ENCODE assay signal across 9 mouse cellular contexts in genomic region chr2:131847501-131848359, GRCm38 (mm10). TPM values are rescaled to one million over a fixed set of nuclear protein-coding genes. Genes with fewer than 3 reads are reported as not detected.
DNase-seq lines count a peak whose midpoint lies in the region; ATAC-seq lines count a peak whose summit lies in the region.
"Had no signal": no experiment of that assay in that cellular context is flagged by ENCODE, and none has a peak within 500 bp of the region (broad histone marks: within the 10 kb centered on the region; RNA-seq: fewer than 3 reads in every experiment).

No protein-coding gene starts in this region.

- H3K4me1 ChIP-seq in hindbrain, embryonic 12.5 days: peaks cover 20% of the 10 kb centered on the region

- intact Hi-C loops in left cerebral cortex, postnatal 4 days (cut with DNase I): loop anchor here (10.0 kb wide), 1 partner anchor 47 kb away; no protein-coding TSS in a partner anchor

- peak overlapping the region; percentile 42 for H3K4me2 ChIP-seq in hindbrain, embryonic 12.5 days (replicated peaks)

- H3K27ac ChIP-seq in hindbrain, embryonic 12.5 days: peak overlapping the region; percentile 90

- H3K9ac ChIP-seq in hindbrain, embryonic 12.5 days: peak overlapping the region; percentile 13; the same call in 1 of the 2 replicates

- no peaks in the 10 kb centered on the region for H3K9me3 ChIP-seq in hindbrain, embryonic 12.5 days (replicated peaks)

- peak overlapping the region; percentile 2; the same call in 1 of the 2 replicates for H3K4me3 ChIP-seq in hindbrain, embryonic 12.5 days

- no peaks in the 10 kb centered on the region for H3K36me3 ChIP-seq in hindbrain, embryonic 12.5 days

- H3K27me3 ChIP-seq in hindbrain, embryonic 12.5 days: no peaks in the 10 kb centered on the region

- peak; percentile 98 for ATAC-seq in hindbrain, embryonic 12.5 days (ENCODE audit: low FRiP score)

- WGBS in hindbrain, embryonic 12.5 days: 1% methylated on average over 10 of the region's 10 CpGs

- peak; percentile 70 to 73 for DNase-seq in cerebellum, postnatal 10 days
- DNase-seq in cerebellum, adult 9-10 months: no peak
- peak; percentile 76 for DNase-seq in embryo, embryonic 11 days
- DNase-seq in left cerebral cortex, postnatal 4 days: peak; percentile 78
- DNase-seq in neural tube, embryonic 10.5 days (ENCODE audit: extremely low spot score, low spot score): peak; percentile 60
- DNase-seq in thymus, postnatal 4 days: peak; percentile 62
- DNase-seq in adrenal gland, postnatal 10 days: no peak

RNA-seq across cellular contexts. Expression of gene Erv3, which starts 11.8 kb away (rescaled TPM):
- not detected in 2 replicates for polyA plus RNA-seq in hindbrain, embryonic 12.5 days (2016; fragmentation: Nextera tagmentation; extraction: Ambion mirVana)
- not detected for total RNA-seq in left cerebral cortex, postnatal 4 days (2021)
- total RNA-seq in adrenal gland, postnatal 10 days (2021): not detected
- polyA plus RNA-seq: large intestine, adult 2 months had no signal

Comparison
In these comparisons a context has a peak if more than half of its experiments do, and no peak if none do; other contexts are left out.
1. DNase-seq: peak in cerebellum, postnatal 10 days (2 of 2), embryo, embryonic 11 days (single experiment), left cerebral cortex, postnatal 4 days (single experiment), neural tube, embryonic 10.5 days (single experiment) and thymus, postnatal 4 days (single experiment); none in cerebellum, adult 9-10 months (single experiment) and adrenal gland, postnatal 10 days (single experiment).